Mouse (Mus musculus) liver, embryonic 16.5 days (tissue): ENCODE results near the gene Fus. TPM values are rescaled to one million over a fixed set of nuclear protein-coding genes. Genes with fewer than 3 reads are reported as not detected.
"Not testable (repeated sequence)": the region's sequence is repeated elsewhere in the genome, so short reads cannot be mapped to it uniquely, and the experiment has no call there.

Source experiments
- ATAC-seq: fragments of 200-750 bp; cut with Nextera tagmentation; 2 replicates; pipeline ENCODE4 v1.8.0; 2017; ENCODE audit warnings: low read depth, mild to moderate bottlenecking, moderate number of reproducible peaks, moderate library complexity
- H3K27ac ChIP-seq: fragments of 300-500 bp; sonication (generic); 2 replicates; pipeline ENCODE4 v1.5.1; 2014; ENCODE audit warnings: mild to moderate bottlenecking, low read length
- H3K27me3 ChIP-seq: fragments of 300-500 bp; sonication (generic); 2 replicates; pipeline ENCODE4 v1.6.1; 2014; ENCODE audit warnings: low read depth, low read length, mixed read lengths; ENCODE audit not compliant: control insufficient read depth, insufficient read depth
- H3K36me3 ChIP-seq: fragments of 300-500 bp; sonication (generic); 2 replicates; pipeline ENCODE4 v1.6.1; 2014; ENCODE audit warnings: mild to moderate bottlenecking; ENCODE audit not compliant: control insufficient read depth, insufficient read depth
- H3K4me1 ChIP-seq: fragments of 300-500 bp; sonication (generic); 2 replicates; pipeline ENCODE4 v1.6.1; 2014; ENCODE audit warnings: low read depth, low read length, mixed read lengths; ENCODE audit not compliant: control insufficient read depth
- H3K4me2 ChIP-seq: fragments of 300-500 bp; sonication (generic); 2 replicates; pipeline ENCODE4 v1.6.1; 2014; ENCODE audit warnings: low read depth, low read length, mixed read lengths
- H3K4me3 ChIP-seq: fragments of 300-500 bp; sonication (generic); 2 replicates; pipeline ENCODE4 v1.5.1; 2014; ENCODE audit warnings: low read depth, mild to moderate bottlenecking, low read length
- H3K9ac ChIP-seq: fragments of 300-500 bp; sonication (generic); 2 replicates; pipeline ENCODE4 v1.6.1; 2014; ENCODE audit warnings: low read depth, low read length
- H3K9me3 ChIP-seq: fragments of 300-500 bp; sonication (generic); replicated peaks from 2 replicates; pipeline ENCODE4 v1.6.1; 2016; ENCODE audit warnings: low read length; ENCODE audit not compliant: control insufficient read depth
- WGBS: fragments of 180-500 bp; shearing (Covaris S2); extraction: QIAGEN DNeasy Blood & Tissue Kit; methylation state at CpG from one replicate; pipeline ENCODE4 v1.1.7; 2014; ENCODE audit not compliant: insufficient replicate concordance; 5-methylcytosine and 5-hydroxymethylcytosine counted together
- polyA plus RNA-seq: library from polyadenylated mRNA; unstranded; fragments of >200 nt; fragmentation: Nextera tagmentation; extraction: Ambion mirVana; gene quantifications from 2 replicates; pipeline ENCODE4 v1.2.1, GENCODE M21; 2015

Gene Fus
- polyA plus RNA-seq, 1 experiment from 2014 or later: 92.3 TPM

GRCm38 (mm10) chr7:128009715-128010340 lies 42.6 kb downstream of the Fus start:
- Histone ChIP-seq H3K27ac (no peak overlapping the region), H3K9ac (no peak overlapping the region), H3K4me2 (no peak overlapping the region; the same call in 1 of the 2 replicates), H3K27me3 (no peaks in the 10 kb centered on the region), H3K9me3 (no peaks in the 10 kb centered on the region), H3K36me3 (no peaks in the 10 kb centered on the region), H3K4me3 (no peak overlapping the region), H3K4me1 (no peaks in the 10 kb centered on the region; the same call in 1 of the 2 replicates)
- WGBS: 56% methylated on average over 40 of the region's 40 CpGs
- peak; percentile 43 for ATAC-seq

- Histone ChIP-seq H3K9ac (no peak overlapping the region), H3K27me3 (no peaks in the 10 kb centered on the region), H3K27ac (no peak overlapping the region), H3K9me3 (no peaks in the 10 kb centered on the region), H3K36me3 (no peaks in the 10 kb centered on the region), H3K4me3 (no peak overlapping the region), H3K4me1 (no peaks in the 10 kb centered on the region), H3K4me2 (no peak overlapping the region)
- WGBS: 62% methylated on average over 13 of the region's 13 CpGs
- ATAC-seq: no peak
These were observed 45.0 kb downstream of the Fus start for GRCm38 (mm10) chr7:128012136-128012780.

GRCm38 (mm10) chr7:128013116-128013515 lies 45.9 kb downstream of the Fus start:
- no peak overlapping the region for H3K4me2 ChIP-seq
- no peaks in the 10 kb centered on the region for H3K4me1 ChIP-seq
- H3K27me3 ChIP-seq: no peaks in the 10 kb centered on the region
- no peak overlapping the region for H3K4me3 ChIP-seq
- ATAC-seq: no peak
- H3K9me3 ChIP-seq: no peaks in the 10 kb centered on the region
- H3K9ac ChIP-seq: no peak overlapping the region
- H3K27ac ChIP-seq: no peak overlapping the region
- no peaks in the 10 kb centered on the region for H3K36me3 ChIP-seq
- 74% methylated on average over 13 of the region's 13 CpGs for WGBS

- not testable (repeated sequence) for H3K9ac ChIP-seq, H3K27ac ChIP-seq, H3K4me3 ChIP-seq, ATAC-seq, H3K4me2 ChIP-seq, H3K36me3 ChIP-seq, H3K9me3 ChIP-seq, H3K4me1 ChIP-seq, H3K27me3 ChIP-seq
- 51% methylated on average over 5 of the region's 5 CpGs for WGBS
These were observed 48.9 kb downstream of the Fus start for GRCm38 (mm10) chr7:128016134-128016533.

- no peak overlapping the region for H3K4me2 ChIP-seq
- H3K9me3 ChIP-seq: no peaks in the 10 kb centered on the region
- H3K9ac ChIP-seq: no peak overlapping the region
- no peaks in the 10 kb centered on the region for H3K4me1 ChIP-seq
- H3K27me3 ChIP-seq: no peaks in the 10 kb centered on the region
- no peak for ATAC-seq
- no peak overlapping the region for H3K4me3 ChIP-seq
- H3K27ac ChIP-seq: no peak overlapping the region
- H3K36me3 ChIP-seq: no peaks in the 10 kb centered on the region
- WGBS: 72% methylated on average over 6 of the region's 6 CpGs
These were observed 49.4 kb downstream of the Fus start for GRCm38 (mm10) chr7:128016650-128017049.

- no peak overlapping the region for H3K4me3 ChIP-seq
- H3K27ac ChIP-seq: no peak overlapping the region
- no peak overlapping the region for H3K4me2 ChIP-seq
- H3K9me3 ChIP-seq: no peaks in the 10 kb centered on the region
- H3K36me3 ChIP-seq: no peaks in the 10 kb centered on the region
- no peak overlapping the region for H3K9ac ChIP-seq
- 43% methylated on average over 3 of the region's 3 CpGs for WGBS
- H3K4me1 ChIP-seq: no peaks in the 10 kb centered on the region
- ATAC-seq: no peak
- no peaks in the 10 kb centered on the region for H3K27me3 ChIP-seq
These were observed 51.0 kb downstream of the Fus start for GRCm38 (mm10) chr7:128018275-128018674.

- ATAC-seq: no peak
- no peak overlapping the region for H3K4me2 ChIP-seq
- no peak overlapping the region for H3K4me3 ChIP-seq
- no peak overlapping the region for H3K27ac ChIP-seq
- no peaks in the 10 kb centered on the region for H3K36me3 ChIP-seq
- H3K4me1 ChIP-seq: no peaks in the 10 kb centered on the region
- H3K9me3 ChIP-seq: no peaks in the 10 kb centered on the region
- WGBS: 42% methylated on average over 2 of the region's 2 CpGs
- no peaks in the 10 kb centered on the region for H3K27me3 ChIP-seq
- H3K9ac ChIP-seq: no peak overlapping the region
These were observed 51.9 kb downstream of the Fus start for GRCm38 (mm10) chr7:128019187-128019586.

GRCm38 (mm10) chr7:128022974-128023373 lies 55.7 kb downstream of the Fus start:
- no peak for ATAC-seq
- 54% methylated on average over 8 of the region's 8 CpGs for WGBS
- H3K36me3 ChIP-seq: no peaks in the 10 kb centered on the region

GRCm38 (mm10) chr7:128023565-128023964 lies 56.3 kb downstream of the Fus start:
- Histone ChIP-seq H3K27me3 (no peaks in the 10 kb centered on the region), H3K4me3 (no peak overlapping the region), H3K4me1 (no peaks in the 10 kb centered on the region), H3K9me3 (no peaks in the 10 kb centered on the region), H3K4me2 (no peak overlapping the region), H3K9ac (no peak overlapping the region), H3K36me3 (no peaks in the 10 kb centered on the region), H3K27ac (no peak overlapping the region)
- no peak for ATAC-seq
- 78% methylated on average over 4 of the region's 4 CpGs for whole genome bisulfite sequencing

More at GRCm38 (mm10) chr7:128022974-128023373, 55.7 kb downstream of the Fus start:
- no peaks in the 10 kb centered on the region for H3K4me1 ChIP-seq
- no peaks in the 10 kb centered on the region for H3K9me3 ChIP-seq
- no peak overlapping the region for H3K4me2 ChIP-seq
- H3K9ac ChIP-seq: no peak overlapping the region
- H3K4me3 ChIP-seq: no peak overlapping the region
- H3K27me3 ChIP-seq: no peaks in the 10 kb centered on the region
- H3K27ac ChIP-seq: no peak overlapping the region
